Mouse (Mus musculus) forebrain, postnatal 0 days (tissue): ENCODE data around the gene Slc2a3. TPM values are rescaled to one million over a fixed set of nuclear protein-coding genes. Genes with fewer than 3 reads are reported as not detected.
"Not testable (repeated sequence)": the region's sequence is repeated elsewhere in the genome, so short reads cannot be mapped to it uniquely, and the experiment has no call there.

Experiments used
- ATAC-seq: fragments of 200-750 bp; cut with Nextera tagmentation; 2 replicates; pipeline ENCODE4 v1.8.0; 2017; ENCODE audit warnings: mild to moderate bottlenecking, moderate library complexity
- DNase-seq: peaks from one replicate; pipeline ENCODE4 v3.0.0-alpha.2; 2015
- H3K27ac ChIP-seq: fragments of 300-500 bp; sonication (generic); 2 replicates; pipeline ENCODE4 v1.5.1; 2014; ENCODE audit warnings: low read depth, mild to moderate bottlenecking, antibody characterized with exemption, low read length, moderate library complexity, mixed read lengths
- H3K27me3 ChIP-seq: fragments of 300-500 bp; sonication (generic); 2 replicates; pipeline ENCODE4 v1.6.1; 2014; ENCODE audit warnings: mild to moderate bottlenecking, low read length, mixed read lengths; ENCODE audit not compliant: insufficient read depth
- H3K36me3 ChIP-seq: fragments of 300-500 bp; sonication (generic); 2 replicates; pipeline ENCODE4 v1.6.1; 2014; ENCODE audit warnings: mild to moderate bottlenecking, moderate library complexity; ENCODE audit not compliant: insufficient read depth
- H3K4me1 ChIP-seq: fragments of 300-500 bp; sonication (generic); 2 replicates; pipeline ENCODE4 v1.6.1; 2014; ENCODE audit warnings: antibody characterized with exemption; ENCODE audit not compliant: insufficient read depth
- H3K4me2 ChIP-seq: fragments of 300-500 bp; sonication (generic); 2 replicates; pipeline ENCODE4 v1.6.1; 2014; ENCODE audit warnings: low read depth, mild to moderate bottlenecking, moderate library complexity
- H3K4me3 ChIP-seq: fragments of 300-500 bp; sonication (generic); 2 replicates; pipeline ENCODE4 v1.5.1; 2014; ENCODE audit warnings: low read depth, low read length, mixed read lengths
- H3K9ac ChIP-seq: fragments of 300-500 bp; sonication (generic); 2 replicates; pipeline ENCODE4 v1.6.1; 2014; ENCODE audit warnings: mild to moderate bottlenecking
- H3K9me3 ChIP-seq: fragments of 300-500 bp; sonication (generic); 2 replicates; pipeline ENCODE4 v1.6.1; 2016; ENCODE audit warnings: low read length
- CTCF ChIP-seq: sonication (generic); IDR thresholded peaks from 2 replicates; pipeline ENCODE4 v1.5.1; 2016; ENCODE audit warnings: antibody characterized with exemption, control low read depth, low read depth
- WGBS: fragments of 180-500 bp; shearing (Covaris S2); extraction: QIAGEN DNeasy Blood & Tissue Kit; methylation state at CpG from one replicate; pipeline ENCODE4 v1.1.7; 2014; 5-methylcytosine and 5-hydroxymethylcytosine counted together
- polyA plus RNA-seq: library from polyadenylated mRNA; unstranded; fragments of >200 nt; fragmentation: Nextera tagmentation; extraction: Ambion mirVana; gene quantifications from 2 replicates; pipeline ENCODE4 v1.2.1, GENCODE M21; 2015
- total RNA-seq: library from RNA; depleted of rRNA; stranded (reverse); fragments of >200 nt; gene quantifications from 2 replicates; pipeline ENCODE4 v1.2.3, GENCODE M21; 2014

The Slc2a3 gene
- total and polyA plus RNA-seq, 2 experiments from 2014 or later, result 41.6 to 78.2 TPM

DNA sequence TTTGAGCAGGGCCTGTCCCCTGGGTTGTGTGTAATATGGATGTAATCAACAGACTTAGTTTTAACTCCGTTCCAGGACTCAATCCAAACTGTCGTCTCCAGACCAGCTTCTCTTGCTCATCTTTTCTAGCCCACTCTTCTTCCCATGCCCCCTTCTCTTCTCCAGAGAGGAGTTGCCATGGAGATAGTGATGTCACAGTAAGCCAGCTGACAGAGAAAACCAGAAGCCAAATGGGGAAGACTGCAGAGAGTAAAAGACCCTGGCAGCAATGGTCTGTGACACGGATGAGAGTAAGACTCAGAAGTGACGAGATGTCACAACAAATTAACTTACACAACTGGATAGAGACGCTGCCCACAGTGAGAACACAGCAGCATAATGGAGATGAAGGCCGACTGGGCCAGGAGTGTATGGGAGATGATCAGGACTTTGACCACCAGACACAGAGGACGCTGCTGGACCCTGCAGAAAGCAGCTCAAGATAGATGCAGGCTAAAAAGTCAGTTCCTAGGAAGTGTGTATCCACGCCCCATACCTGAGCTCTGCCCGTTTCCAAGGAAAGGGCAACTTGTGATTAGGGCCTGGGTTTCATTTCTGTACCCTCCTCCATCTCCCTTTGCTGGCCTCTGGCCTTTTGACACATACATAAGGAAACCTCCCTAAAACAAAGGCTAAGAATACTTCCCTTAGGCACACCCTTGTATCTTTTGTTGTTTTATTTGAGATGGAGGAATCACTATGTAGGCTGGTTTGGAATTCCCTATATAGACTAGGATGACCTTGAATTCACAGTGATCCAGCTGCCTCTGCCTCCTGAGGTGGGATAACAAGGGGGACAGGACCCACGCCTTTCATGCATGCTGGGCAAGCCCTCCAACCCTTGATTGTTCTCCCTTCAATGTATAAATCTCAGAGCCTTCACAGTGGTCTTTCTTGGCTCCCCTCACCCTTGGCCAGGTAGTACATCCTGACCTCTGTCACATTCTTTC lies 31.4 kb downstream of the Slc2a3 start:
- Histone ChIP-seq H3K4me2 (peak overlapping the region; percentile 23), H3K4me3 (no peak overlapping the region), H3K27me3 (no peaks in the 10 kb centered on the region), H3K4me1 (peaks cover 11% of the 10 kb centered on the region; the same call in 1 of the 2 replicates), H3K9me3 (no peaks in the 10 kb centered on the region), H3K9ac (peak overlapping the region; percentile 25; the same call in 1 of the 2 replicates), H3K27ac (peak overlapping the region; percentile 77), H3K36me3 (no peaks in the 10 kb centered on the region)
- ATAC-seq (peak; percentile 90), DNase-seq (peak; percentile 86)
- TF ChIP-seq CTCF, result no peak
- WGBS, result 39% methylated on average over 10 of the region's 10 CpGs

DNA sequence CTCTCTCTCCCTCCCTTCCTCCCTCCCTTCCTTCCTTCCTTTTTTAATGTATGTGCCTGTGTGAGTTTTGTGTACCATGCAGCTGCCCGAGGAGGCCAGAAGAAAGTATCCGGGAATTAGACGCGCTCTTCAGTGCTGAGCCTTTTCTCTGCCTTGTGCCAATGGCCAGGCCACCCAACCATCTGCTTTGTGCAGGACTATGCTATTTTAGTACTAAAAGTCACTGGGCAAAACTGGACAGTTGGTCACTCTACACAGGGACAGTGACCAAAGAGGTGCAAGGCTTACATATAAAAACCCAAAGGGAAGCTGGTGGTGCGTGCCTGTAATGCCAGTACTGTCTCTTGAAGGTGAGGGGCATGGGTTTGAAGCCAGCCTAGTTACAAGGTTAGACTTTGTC lies 33.2 kb downstream of the Slc2a3 start:
- H3K4me1 ChIP-seq, result peaks cover 11% of the 10 kb centered on the region; the same call in 1 of the 2 replicates
- TF ChIP-seq CTCF, result no peak
- no peak overlapping the region for H3K27ac ChIP-seq
- H3K9ac ChIP-seq, result no peak overlapping the region
- ATAC-seq (no peak), DNase-seq (no peak)
- WGBS, result 67% methylated on average over 5 of the region's 5 CpGs
- no peak overlapping the region for H3K4me2 ChIP-seq
- no peak overlapping the region for H3K4me3 ChIP-seq
- no peaks in the 10 kb centered on the region for H3K36me3 ChIP-seq
- no peaks in the 10 kb centered on the region for H3K9me3 ChIP-seq
- H3K27me3 ChIP-seq, result no peaks in the 10 kb centered on the region

DNA sequence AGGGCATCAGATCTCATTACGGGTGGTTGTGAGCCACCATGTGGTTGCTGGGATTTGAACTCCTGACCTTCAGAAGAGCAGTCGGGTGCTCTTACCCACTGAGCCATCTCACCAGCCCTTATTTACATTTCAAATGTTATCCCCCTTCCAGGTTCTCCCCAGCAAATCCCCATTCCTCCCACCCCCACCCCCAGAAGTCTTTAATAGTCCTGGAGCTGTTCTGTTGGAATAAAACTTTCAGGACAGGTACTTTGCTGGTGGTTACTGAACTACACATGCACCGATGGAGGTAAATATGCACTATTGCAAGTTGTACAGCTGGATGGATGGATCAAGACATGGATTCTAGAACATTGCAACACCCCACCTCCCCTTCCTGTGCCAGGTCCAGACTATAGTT lies 34.4 kb downstream of the Slc2a3 start:
- WGBS, result 56% methylated on average over 3 of the region's 3 CpGs
- DNase-seq, result not testable (repeated sequence)

DNA sequence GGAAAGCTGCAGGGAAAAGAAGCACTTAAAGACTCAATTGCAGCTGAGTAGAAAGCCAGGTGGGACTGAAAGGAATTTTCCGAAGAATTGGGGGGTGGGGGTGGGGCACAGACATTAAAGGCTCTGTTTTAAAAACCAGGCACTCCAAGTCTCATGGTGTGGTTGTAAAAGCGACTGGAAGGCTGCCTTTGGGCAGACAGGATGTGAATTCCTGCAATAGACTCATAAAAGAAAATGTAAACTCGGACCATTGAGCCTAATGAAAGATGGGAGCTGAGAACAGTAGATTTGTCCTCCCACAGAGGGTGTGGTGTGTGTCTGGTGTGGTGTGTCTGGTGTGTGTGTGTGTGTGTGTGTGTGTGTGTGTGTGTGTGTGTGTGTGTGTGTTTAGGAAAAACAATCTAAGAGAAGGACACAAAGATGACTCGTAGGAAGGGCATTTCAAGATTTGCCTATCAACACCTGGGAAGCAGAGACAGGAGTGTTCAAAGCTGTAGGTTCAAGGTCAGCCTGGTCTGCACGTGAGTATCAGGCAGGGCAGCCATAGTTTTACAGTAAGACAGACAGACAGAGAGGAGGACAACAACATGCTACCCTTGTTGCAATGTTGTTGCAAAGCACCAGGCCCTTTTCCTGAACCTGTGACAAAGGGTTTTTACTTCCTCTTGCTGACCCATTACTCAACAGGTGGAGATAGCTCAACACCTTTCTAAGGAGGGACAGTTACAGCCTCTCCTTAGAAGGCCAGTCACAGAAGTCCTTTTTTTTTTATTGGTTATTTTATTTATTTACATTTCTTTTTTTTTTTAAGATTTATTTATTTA lies 35.1 kb downstream of the Slc2a3 start:
- no peaks in the 10 kb centered on the region for H3K9me3 ChIP-seq
- H3K4me1 ChIP-seq, result peaks cover 11% of the 10 kb centered on the region; the same call in 1 of the 2 replicates
- WGBS, result 10% methylated on average over 5 of the region's 5 CpGs
- H3K27me3 ChIP-seq, result no peaks in the 10 kb centered on the region
- peak overlapping the region; percentile 72 for H3K9ac ChIP-seq
- H3K36me3 ChIP-seq, result no peaks in the 10 kb centered on the region
- DNase-seq (peak; percentile 24), ATAC-seq (no peak)
- H3K4me2 ChIP-seq, result peak overlapping the region; percentile 79
- H3K4me3 ChIP-seq, result peak overlapping the region; percentile 53
- TF ChIP-seq CTCF, result no peak
- H3K27ac ChIP-seq, result peak overlapping the region; percentile 59

More for the DNA sequence above, 34.4 kb downstream of the Slc2a3 start:
- ATAC-seq, H3K4me3 ChIP-seq, H3K4me2 ChIP-seq, H3K9ac ChIP-seq, H3K27me3 ChIP-seq, H3K9me3 ChIP-seq, H3K36me3 ChIP-seq, H3K27ac ChIP-seq: not testable (repeated sequence)
- peaks cover 11% of the 10 kb centered on the region; the same call in 1 of the 2 replicates for H3K4me1 ChIP-seq

DNA sequence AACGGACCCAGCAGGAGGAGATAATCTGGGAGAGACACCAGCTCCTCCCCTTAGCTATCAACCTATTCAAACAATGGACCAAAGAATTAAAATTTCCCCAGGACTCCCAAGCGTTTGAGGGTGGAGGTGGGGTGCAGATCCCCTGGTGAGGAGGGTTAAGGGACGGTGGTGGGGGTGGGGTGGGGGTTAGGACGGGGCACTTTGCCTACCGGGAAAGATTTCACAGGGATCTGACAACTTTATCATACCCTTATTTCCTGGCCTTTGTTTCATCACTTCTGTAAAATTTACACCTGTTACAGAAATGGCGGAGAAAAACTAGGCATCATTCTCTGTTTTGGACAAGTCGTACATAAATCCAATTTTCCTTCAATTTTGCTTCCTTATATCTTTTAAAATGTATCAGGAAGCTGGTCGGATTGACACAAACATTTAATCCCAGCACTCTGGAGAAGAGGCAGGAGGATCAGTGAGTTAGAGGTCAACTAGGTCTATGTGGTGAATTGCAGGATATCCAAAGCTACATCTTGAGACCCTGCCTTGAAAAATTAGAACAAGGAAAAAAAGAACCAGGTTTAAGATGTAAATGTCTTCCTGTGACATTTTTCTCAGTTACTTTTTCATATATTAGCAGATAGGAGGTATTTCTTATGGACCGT lies 36.0 kb downstream of the Slc2a3 start:
- peak overlapping the region; percentile 53 for H3K4me3 ChIP-seq
- ATAC-seq (no peak), DNase-seq (peak; percentile 36)
- no peaks in the 10 kb centered on the region for H3K27me3 ChIP-seq
- H3K27ac ChIP-seq, result peak overlapping the region; percentile 92
- H3K4me1 ChIP-seq, result peaks cover 10% of the 10 kb centered on the region; the same call in 1 of the 2 replicates
- H3K36me3 ChIP-seq, result no peaks in the 10 kb centered on the region
- H3K4me2 ChIP-seq, result peak overlapping the region; percentile 79
- H3K9me3 ChIP-seq, result no peaks in the 10 kb centered on the region
- 6% methylated on average over 9 of the region's 9 CpGs for WGBS
- TF ChIP-seq CTCF, result no peak
- H3K9ac ChIP-seq, result peak overlapping the region; percentile 72

DNA sequence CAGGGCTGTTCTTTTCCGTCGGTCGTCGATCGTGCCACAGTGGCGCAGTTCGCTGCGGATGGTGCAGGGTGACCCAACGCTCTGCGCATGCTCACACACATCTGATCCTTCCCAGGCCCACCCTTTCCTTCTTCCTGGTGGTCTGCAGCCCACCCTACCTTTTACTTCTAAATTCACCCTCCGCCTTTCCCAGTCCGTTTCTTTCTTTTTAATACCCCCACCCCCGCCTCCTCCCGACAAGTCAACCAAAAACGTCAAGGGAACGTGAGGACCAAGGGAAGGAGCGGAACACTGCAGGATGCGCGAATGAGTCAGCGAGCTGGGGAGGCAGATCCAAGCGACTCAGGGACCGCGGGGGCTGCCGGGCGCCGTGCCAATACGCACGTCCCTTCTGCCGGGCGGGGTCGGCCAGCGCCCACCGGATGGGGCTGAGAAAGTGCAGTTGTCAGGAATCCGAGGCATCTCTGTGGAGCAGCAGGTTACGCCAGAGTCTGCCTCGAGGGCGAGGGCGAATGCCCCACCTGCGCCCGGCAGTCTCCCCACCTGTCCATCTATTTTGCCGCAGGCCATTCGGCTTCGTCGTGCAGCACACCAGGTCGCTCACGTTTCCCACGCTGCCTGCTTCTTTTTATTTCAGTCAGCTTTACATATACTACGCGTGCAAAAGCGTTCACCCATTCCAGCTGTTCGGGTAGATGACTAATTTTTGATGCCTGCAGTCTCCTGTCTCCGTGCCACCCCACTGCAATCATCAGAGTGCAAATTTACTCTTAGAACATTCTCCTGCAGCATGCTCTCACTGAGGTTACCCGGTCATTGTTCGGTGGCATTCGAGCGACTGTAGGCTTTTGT lies 36.8 kb downstream of the Slc2a3 start:
- Histone ChIP-seq H3K4me2 (peak overlapping the region; percentile 79), H3K4me3 (peak overlapping the region; percentile 53), H3K27ac (peak overlapping the region; percentile 92), H3K9ac (peak overlapping the region; percentile 72), H3K27me3 (no peaks in the 10 kb centered on the region), H3K36me3 (no peaks in the 10 kb centered on the region), H3K9me3 (no peaks in the 10 kb centered on the region), H3K4me1 (peaks cover 4% of the 10 kb centered on the region; the same call in 1 of the 2 replicates)
- ATAC-seq, result peak; percentile 90
- peak; percentile 92 for DNase-seq
- TF ChIP-seq CTCF, result peak; percentile 2; the same call in 1 of the 2 replicates
- under 1% methylated on average over 56 of the region's 56 CpGs for whole genome bisulfite sequencing
